Mouse (Mus musculus) embryonic facial prominence, embryonic 10.5 days (tissue): ENCODE measurements at regions not wholly inside any gene's neighbourhood (a gene's known extent, or its start where the extent isn't known, plus 50 kb on each side); places are given as distances from the start of the nearest gene placed in this dataset.
"Not testable (repeated sequence)": the region's sequence is repeated elsewhere in the genome, so short reads cannot be mapped to it uniquely, and the experiment has no call there.

Experiments used
- DNase-seq: peaks from one replicate; pipeline ENCODE4 v3.0.0-alpha.2; 2017; ENCODE audit warnings: low spot score
- H3K27ac ChIP-seq: fragments of 300-500 bp; sonication (generic); replicated peaks from 2 replicates; pipeline ENCODE4 v1.5.1; 2016; ENCODE audit warnings: mild to moderate bottlenecking
- H3K27me3 ChIP-seq: fragments of 300-500 bp; sonication (generic); replicated peaks from 2 replicates; pipeline ENCODE4 v1.6.1; 2016; ENCODE audit warnings: low read depth, mild to moderate bottlenecking; ENCODE audit not compliant: poor library complexity, severe bottlenecking
- H3K36me3 ChIP-seq: fragments of 300-500 bp; sonication (generic); replicated peaks from 2 replicates; pipeline ENCODE4 v1.6.1; 2016; ENCODE audit warnings: mild to moderate bottlenecking, moderate library complexity
- H3K4me1 ChIP-seq: fragments of 300-500 bp; sonication (generic); 2 replicates; pipeline ENCODE4 v1.6.1; 2016
- H3K4me3 ChIP-seq: fragments of 300-500 bp; sonication (generic); 2 replicates; pipeline ENCODE4 v1.5.1; 2016; ENCODE audit warnings: mild to moderate bottlenecking, moderate library complexity
- H3K9me3 ChIP-seq: fragments of 300-500 bp; sonication (generic); 2 replicates; pipeline ENCODE4 v1.6.1; 2016; ENCODE audit warnings: mild to moderate bottlenecking
- WGBS: fragments of 180-500 bp; shearing (Covaris S2); methylation state at CpG from one replicate; pipeline ENCODE4 v1.1.7; 2016; 5-methylcytosine and 5-hydroxymethylcytosine counted together

- Histone ChIP-seq H3K27ac (no peak overlapping the region), H3K27me3 (peaks cover 18% of the 10 kb centered on the region; the same call in 1 of the 2 replicates), H3K9me3 (no peaks in the 10 kb centered on the region), H3K4me1 (peaks cover 10% of the 10 kb centered on the region), H3K4me3 (no peak overlapping the region), H3K36me3 (no peaks in the 10 kb centered on the region)
- peak; percentile 35 for DNase-seq
- 35% methylated on average over 3 of the region's 3 CpGs for whole genome bisulfite sequencing
These were observed 146.2 kb upstream of the Hes1 start for GRCm38 (mm10) chr16:29917989-29918388.

DNA sequence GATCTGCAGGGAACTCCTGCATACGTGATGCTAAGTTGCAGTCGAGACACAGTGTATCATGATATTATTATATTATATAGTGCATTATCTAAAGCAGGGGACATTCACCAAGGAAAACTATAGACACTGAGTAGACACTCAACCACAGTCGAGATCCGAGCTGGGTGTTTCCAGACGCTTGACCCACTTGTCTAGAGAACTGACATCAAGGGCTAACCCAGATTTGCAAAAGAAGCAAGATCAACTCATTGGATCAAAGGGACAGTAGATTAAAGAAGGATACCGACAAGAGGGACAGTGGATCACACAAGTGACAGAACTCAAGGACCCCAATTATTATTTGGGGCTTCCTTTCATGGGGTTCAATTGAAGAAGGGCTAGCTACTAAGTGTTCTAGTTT lies 145.8 kb upstream of the Hes1 start:
- H3K9me3 ChIP-seq: no peaks in the 10 kb centered on the region
- no peak overlapping the region for H3K27ac ChIP-seq
- WGBS: 81% methylated on average over 6 of the region's 6 CpGs
- peaks cover 10% of the 10 kb centered on the region for H3K4me1 ChIP-seq
- H3K36me3 ChIP-seq: no peaks in the 10 kb centered on the region
- no peak for DNase-seq
- H3K4me3 ChIP-seq: no peak overlapping the region
- H3K27me3 ChIP-seq: peaks cover 15% of the 10 kb centered on the region; the same call in 1 of the 2 replicates

DNA sequence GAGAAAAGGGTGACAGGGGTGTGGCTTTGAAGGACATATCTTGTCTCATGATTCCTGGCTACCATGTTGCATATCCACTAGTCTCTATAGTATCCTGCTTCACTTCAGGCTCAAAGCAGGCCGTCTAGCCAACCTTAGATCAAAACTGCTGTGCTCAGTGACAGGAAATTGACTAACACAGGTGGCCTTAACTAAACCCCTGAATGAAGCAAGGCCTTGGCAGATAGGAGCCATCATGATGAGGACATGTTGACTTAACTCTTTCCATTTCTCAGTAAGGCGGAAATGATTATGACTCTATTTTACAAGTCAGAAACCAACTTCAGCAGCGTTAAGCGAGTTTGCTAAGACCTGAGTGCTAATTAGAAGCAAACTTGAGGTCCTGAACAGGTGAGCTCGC lies 143.2 kb upstream of the Hes1 start:
- DNase-seq: no peak
- peaks cover 6% of the 10 kb centered on the region for H3K4me1 ChIP-seq
- 79% methylated on average over 5 of the region's 5 CpGs for WGBS

GRCm38 (mm10) chr16:29921385-29921784 lies 142.8 kb upstream of the Hes1 start:
- Histone ChIP-seq H3K27ac (no peak overlapping the region), H3K4me3 (no peak overlapping the region), H3K9me3 (0 out of 2 replicates have a peak, but pooled peaks cover 4% of the 10 kb centered on the region), H3K4me1 (peaks cover 6% of the 10 kb centered on the region), H3K36me3 (no peaks in the 10 kb centered on the region), H3K27me3 (0 out of 2 replicates have a peak, but pooled peaks cover 1% of the 10 kb centered on the region)
- 69% methylated on average over 3 of the region's 3 CpGs for WGBS
- no peak for DNase-seq

More for the DNA sequence above, 143.2 kb upstream of the Hes1 start:
- H3K4me3 ChIP-seq: no peak overlapping the region
- 0 out of 2 replicates have a peak, but pooled peaks cover 4% of the 10 kb centered on the region for H3K9me3 ChIP-seq
- H3K36me3 ChIP-seq: no peaks in the 10 kb centered on the region
- no peak overlapping the region for H3K27ac ChIP-seq
- H3K27me3 ChIP-seq: 0 out of 2 replicates have a peak, but pooled peaks cover 3% of the 10 kb centered on the region

- not testable (repeated sequence) for H3K36me3 ChIP-seq, H3K4me1 ChIP-seq, DNase-seq, H3K27ac ChIP-seq, H3K4me3 ChIP-seq, H3K27me3 ChIP-seq
- WGBS: 90% methylated on average over 11 of the region's 11 CpGs
- H3K9me3 ChIP-seq: peaks cover 12% of the 10 kb centered on the region; the same call in 1 of the 2 replicates
These were observed 136.9 kb upstream of the Hes1 start for GRCm38 (mm10) chr16:29927276-29927675.

DNA sequence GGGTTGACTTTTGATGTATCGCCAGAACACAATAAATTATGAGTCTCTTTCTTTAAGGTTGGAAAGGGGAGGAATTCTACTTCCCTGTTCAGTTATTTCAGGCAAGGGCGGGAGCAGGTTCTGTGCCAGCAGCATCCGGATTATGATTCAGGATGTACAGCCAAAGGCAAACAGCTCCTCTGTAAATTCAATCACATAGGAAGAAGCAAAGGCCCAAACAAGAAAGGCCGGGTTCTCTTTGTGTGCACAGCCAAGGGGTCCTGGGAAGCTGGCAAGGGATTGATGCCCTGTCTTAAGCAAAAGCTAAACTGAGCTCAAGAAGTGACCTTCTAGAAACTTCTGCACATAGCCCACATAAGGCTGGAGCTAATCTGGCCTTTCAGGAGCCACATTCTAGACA lies 135.9 kb upstream of the Hes1 start:
- Histone ChIP-seq H3K4me3 (no peak overlapping the region), H3K4me1 (no peaks in the 10 kb centered on the region), H3K9me3 (peaks cover 12% of the 10 kb centered on the region; the same call in 1 of the 2 replicates), H3K36me3 (no peaks in the 10 kb centered on the region), H3K27ac (no peak overlapping the region), H3K27me3 (no peaks in the 10 kb centered on the region)
- no peak for DNase-seq
- 95% methylated on average over 4 of the region's 4 CpGs for WGBS

- H3K27ac ChIP-seq: no peak overlapping the region
- no peaks in the 10 kb centered on the region for H3K27me3 ChIP-seq
- DNase-seq: no peak
- no peak overlapping the region for H3K4me3 ChIP-seq
- WGBS: 91% methylated on average over 10 of the region's 10 CpGs
- H3K36me3 ChIP-seq: no peaks in the 10 kb centered on the region
- H3K4me1 ChIP-seq: peaks cover 3% of the 10 kb centered on the region; the same call in 1 of the 2 replicates
- peaks cover 8% of the 10 kb centered on the region; the same call in 1 of the 2 replicates for H3K9me3 ChIP-seq
These were observed 132.3 kb upstream of the Hes1 start for GRCm38 (mm10) chr16:29931746-29932351.

- Histone ChIP-seq H3K9me3 (peaks cover 3% of the 10 kb centered on the region; the same call in 1 of the 2 replicates), H3K27ac (no peak overlapping the region), H3K4me3 (no peak overlapping the region), H3K4me1 (peaks cover 6% of the 10 kb centered on the region), H3K27me3 (0 out of 2 replicates have a peak, but pooled peaks cover 6% of the 10 kb centered on the region), H3K36me3 (no peaks in the 10 kb centered on the region)
- 74% methylated on average over 1 of the region's 1 CpGs for WGBS
- no peak for DNase-seq
These were observed 129.5 kb upstream of the Hes1 start for GRCm38 (mm10) chr16:29934649-29935048.

GRCm38 (mm10) chr16:29938700-29939099 lies 125.5 kb upstream of the Hes1 start:
- Histone ChIP-seq H3K4me1 (peaks cover 20% of the 10 kb centered on the region), H3K9me3 (no peaks in the 10 kb centered on the region), H3K4me3 (no peak overlapping the region), H3K27me3 (peaks cover 16% of the 10 kb centered on the region; the same call in 1 of the 2 replicates), H3K36me3 (no peaks in the 10 kb centered on the region), H3K27ac (0 out of 2 replicates have a peak overlapping the region, but pooled peaks have one; percentile 10)
- DNase-seq: no peak
- WGBS: 96% methylated on average over 9 of the region's 9 CpGs

DNA sequence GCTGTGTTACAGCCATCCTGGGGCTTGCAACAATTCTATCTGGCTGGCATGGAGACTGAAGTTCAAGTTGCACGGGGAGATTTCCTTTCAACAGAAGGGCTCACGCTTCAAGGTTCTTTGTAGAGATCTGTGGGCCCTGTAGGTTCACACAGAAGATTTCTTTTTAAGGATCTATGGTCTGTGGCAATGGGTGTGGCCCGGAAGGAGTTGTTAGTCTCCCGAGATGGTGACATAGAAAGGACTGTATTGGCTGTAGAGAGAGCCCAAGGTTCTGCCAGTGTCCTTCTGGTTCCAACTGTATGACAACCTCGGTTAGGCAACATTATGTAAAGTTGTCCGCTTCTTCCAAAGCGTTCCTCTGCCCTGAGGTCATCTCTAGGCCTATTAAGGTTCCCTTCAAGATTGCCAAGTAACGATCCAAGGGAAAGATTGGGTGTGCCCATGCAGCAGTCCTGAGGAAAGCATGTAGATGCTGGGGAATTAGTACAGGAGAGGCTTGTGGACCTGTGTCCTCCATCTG lies 124.8 kb upstream of the Hes1 start:
- 88% methylated on average over 8 of the region's 8 CpGs for WGBS
- no peak for DNase-seq
- H3K27ac ChIP-seq: 0 out of 2 replicates have a peak overlapping the region, but pooled peaks have one; percentile 10

GRCm38 (mm10) chr16:29939869-29940707 lies 124.1 kb upstream of the Hes1 start:
- no peaks in the 10 kb centered on the region for H3K9me3 ChIP-seq
- H3K27me3 ChIP-seq: peaks cover 16% of the 10 kb centered on the region; the same call in 1 of the 2 replicates
- H3K4me1 ChIP-seq: peaks cover 25% of the 10 kb centered on the region
- no peak overlapping the region for H3K4me3 ChIP-seq
- no peak for DNase-seq
- H3K36me3 ChIP-seq: no peaks in the 10 kb centered on the region
- H3K27ac ChIP-seq: no peak overlapping the region
- WGBS: 69% methylated on average over 12 of the region's 12 CpGs

More for the DNA sequence above, 124.8 kb upstream of the Hes1 start:
- Histone ChIP-seq H3K4me1 (peaks cover 21% of the 10 kb centered on the region), H3K4me3 (no peak overlapping the region), H3K36me3 (no peaks in the 10 kb centered on the region), H3K27me3 (peaks cover 16% of the 10 kb centered on the region; the same call in 1 of the 2 replicates), H3K9me3 (no peaks in the 10 kb centered on the region)

DNA sequence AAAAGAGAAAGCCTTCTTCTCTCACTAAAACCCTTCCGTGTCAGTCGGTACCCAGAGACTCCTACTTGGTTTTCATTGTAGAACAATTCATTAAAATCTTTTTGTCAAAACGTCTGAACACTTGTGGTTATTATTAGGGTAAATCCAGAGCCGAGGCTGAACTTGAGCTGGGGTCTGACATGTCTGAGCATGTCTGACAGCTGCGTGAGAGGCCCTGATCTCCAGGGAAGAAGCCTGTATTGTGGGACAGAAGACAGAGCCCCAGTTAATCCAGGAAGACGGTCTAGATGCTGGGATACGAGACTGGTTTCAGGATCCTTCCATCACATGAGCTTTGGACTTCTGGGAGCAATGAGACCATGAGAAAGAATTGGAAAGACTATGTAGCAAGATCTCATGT lies 122.1 kb upstream of the Hes1 start:
- Histone ChIP-seq H3K27ac (no peak overlapping the region), H3K4me3 (no peak overlapping the region), H3K4me1 (peaks cover 39% of the 10 kb centered on the region), H3K36me3 (no peaks in the 10 kb centered on the region), H3K27me3 (peaks cover 20% of the 10 kb centered on the region; the same call in 1 of the 2 replicates), H3K9me3 (no peaks in the 10 kb centered on the region)
- 66% methylated on average over 7 of the region's 7 CpGs for WGBS
- no peak for DNase-seq
